Mouse (Mus musculus) layer of hippocampus, postnatal 36 days (tissue): ENCODE data around the gene Gm20838. TPM values are rescaled to one million over a fixed set of nuclear protein-coding genes. Genes with fewer than 3 reads are reported as not detected.
"Not testable (repeated sequence)": the region's sequence is repeated elsewhere in the genome, so short reads cannot be mapped to it uniquely, and the experiment has no call there.

ENCODE experiments used
- DNase-seq, 2 experiments: peaks; one replicate each; pipeline ENCODE4 v3.0.0; 2022
- total RNA-seq, 2 experiments: library from RNA; stranded (reverse); gene quantifications; 2 replicates each; pipeline ENCODE4 v1.2.3; 2021

The Gm20838 gene
- total RNA-seq = not detected

DNA sequence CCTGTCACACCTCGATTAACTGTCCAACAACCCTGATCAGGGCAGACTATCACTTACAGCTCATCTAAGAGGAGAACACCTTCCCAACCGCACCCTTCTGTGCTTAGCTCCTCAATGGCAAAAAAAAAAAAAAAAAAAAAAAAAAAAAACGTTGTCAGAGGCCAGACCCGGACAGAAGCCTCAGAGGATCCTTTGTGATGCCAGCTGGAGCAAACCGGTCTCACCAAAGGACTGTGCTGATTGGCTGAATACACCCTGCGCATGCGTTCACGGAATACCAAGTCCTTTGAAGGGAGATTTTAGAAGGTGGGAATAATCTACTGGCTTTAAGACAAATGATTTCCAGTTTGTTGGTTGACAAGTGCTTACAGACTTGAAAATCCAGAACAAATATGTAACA, at the start of gene Gm20838:
Gene Gm20838 (minus strand): TSS at position 101 of the 400 bp plus-strand sequence.
- DNase-seq = not testable (repeated sequence)
